Mouse (Mus musculus) Patski (cell line): ENCODE results near the gene Rabgap1l. TPM values are rescaled to one million over a fixed set of nuclear protein-coding genes. Genes with fewer than 3 reads are reported as not detected.

ENCODE experiments used
- ATAC-seq: fragments of 100-300 bp; one replicate; pipeline ENCODE4 v1.8.0; 2021
- CTCF ChIA-PET: fragments of 350-600 bp; sonication (Branson Sonifier 250); formaldehyde crosslinking; loops from one replicate; lab custom pipeline; 2022; ENCODE audit warnings: inconsistent platforms; lab: Charles Lee
- POLR2A ChIA-PET: fragments of 350-600 bp; sonication (Branson Sonifier 250); formaldehyde crosslinking; loops from one replicate; lab custom pipeline; 2022; ENCODE audit warnings: antibody characterized with exemption, inconsistent platforms; lab: Charles Lee
- DNase-seq: peaks from one replicate; pipeline ENCODE4 v3.0.0-alpha.2; 2011; ENCODE audit warnings: low read depth, low spot score
- H3K27me3 ChIP-seq: fragments of 371-371 bp; one replicate; pipeline ENCODE4 v1.5.1; 2021
- CTCF ChIP-seq: fragments of 100-300 bp; IDR thresholded peaks from one replicate; pipeline ENCODE4 v1.5.1; 2021
- in situ Hi-C: fragments of 300-500 bp; cut with MboI; formaldehyde crosslinking; loops from 3 replicates; pipeline ENCODE4 v1.11.1; 2018; ENCODE audit warnings: low pct_unique_long_range_greater_than_20kb, mixed read lengths
- polyA plus RNA-seq: library from polyadenylated mRNA; unstranded; gene quantifications from one replicate; pipeline ENCODE4 v1.2.3, GENCODE M21; 2021

Rabgap1l gene
- polyA plus RNA-seq, 1 experiment from 2014 or later, result 37.6 TPM

DNA sequence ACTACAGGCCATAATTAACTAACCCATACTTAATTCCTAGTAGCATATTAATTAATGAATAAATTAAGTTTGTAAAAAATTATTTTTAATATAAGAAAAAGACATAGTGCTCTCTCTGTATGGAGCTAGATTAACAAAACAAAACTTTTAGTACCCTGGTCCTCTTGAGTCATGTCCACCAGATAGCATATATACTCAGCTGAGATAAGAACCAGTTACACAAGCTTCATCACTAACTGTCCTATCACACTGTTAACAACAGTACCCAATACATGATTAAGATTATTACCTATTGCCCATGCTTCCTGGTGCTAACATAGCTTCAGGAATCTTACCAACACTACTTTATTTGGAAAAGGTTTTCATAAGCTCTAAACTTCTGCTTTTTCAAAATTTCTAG is 82.5 kb downstream of the Rabgap1l start:
- TF ChIP-seq CTCF, result no peak
- DNase-seq, result no peak
- in situ Hi-C loops, result no loop called here
- ChIA-PET POLR2A (no interaction called here), CTCF (interaction anchor here (1.0 to 1.1 kb wide), 2 partner anchors 145 to 149 kb away, joined by 3 to 4 read pairs; no protein-coding TSS in a partner anchor)
- no peaks in the 10 kb centered on the region for H3K27me3 ChIP-seq
- no peak for ATAC-seq

DNA sequence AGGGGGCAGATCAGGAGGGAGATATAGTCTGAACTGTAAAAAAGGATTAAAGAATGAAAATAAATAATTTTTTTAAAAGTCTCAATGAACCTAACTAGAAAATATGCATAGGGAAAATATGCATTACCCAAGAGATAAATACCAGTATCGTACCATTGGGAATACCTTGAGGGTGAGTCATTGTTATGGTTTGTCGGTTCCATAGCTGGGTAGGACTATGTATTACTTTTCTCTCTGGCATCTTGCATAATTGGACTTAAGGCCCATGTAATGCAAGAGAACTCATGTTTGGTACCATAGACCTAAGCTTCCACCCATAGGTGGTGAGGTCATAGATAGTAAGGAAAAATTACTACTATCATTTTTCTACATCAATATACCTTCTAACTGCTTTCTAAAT is 88.4 kb downstream of the Rabgap1l start:
- TF ChIP-seq CTCF, result no peak
- ChIA-PET CTCF (no interaction called here), POLR2A (no interaction called here)
- H3K27me3 ChIP-seq, result no peaks in the 10 kb centered on the region
- ATAC-seq (peak; percentile 87), DNase-seq (peak; percentile 10)
- in situ Hi-C loops, result no loop called here

DNA sequence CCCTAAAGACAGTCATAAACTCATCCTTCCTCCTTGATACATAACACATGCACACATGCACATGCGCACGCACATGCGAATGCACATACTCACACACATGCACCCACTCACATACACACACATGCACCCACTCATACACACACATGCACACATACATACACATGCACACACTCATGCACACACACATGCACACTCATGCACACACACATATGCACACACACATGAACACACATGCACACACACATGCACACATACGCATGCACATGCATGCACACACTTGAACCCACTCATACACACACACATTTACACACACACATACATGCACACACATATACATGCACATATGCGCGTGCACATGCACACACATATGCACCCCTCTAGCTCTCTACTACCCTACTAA is 89.2 kb downstream of the Rabgap1l start:
- ChIA-PET POLR2A (no interaction called here), CTCF (no interaction called here)
- H3K27me3 ChIP-seq, result no peaks in the 10 kb centered on the region
- DNase-seq (no peak), ATAC-seq (no peak)
- in situ Hi-C loops, result no loop called here
- TF ChIP-seq CTCF, result no peak

DNA sequence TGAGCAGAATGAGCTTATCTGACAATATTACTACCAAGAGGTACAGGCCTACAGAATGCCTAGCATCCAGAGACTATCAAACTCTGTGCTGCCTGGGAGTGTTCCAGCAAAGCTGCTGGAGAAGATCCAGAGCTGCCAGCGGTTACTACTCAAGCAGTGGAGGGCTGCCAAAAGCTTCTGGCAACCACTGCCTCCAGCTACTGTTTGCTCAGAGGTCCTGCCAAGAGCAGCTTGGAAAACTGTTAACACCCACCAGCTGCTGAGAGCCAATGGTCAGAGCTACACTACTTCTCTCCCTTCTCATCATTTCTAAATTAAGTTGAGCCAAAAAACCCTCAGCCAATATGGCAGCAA is 99.9 kb downstream of the Rabgap1l start:
- ATAC-seq, result peak; percentile 93
- peak; percentile 68 for DNase-seq
- H3K27me3 ChIP-seq, result no peaks in the 10 kb centered on the region
- no peak for TF ChIP-seq CTCF
- in situ Hi-C loops, result no loop called here
- ChIA-PET CTCF (interaction anchor here (0.8 to 1.0 kb wide), 2 partner anchors 16 to 21 kb away, joined by 3 to 4 read pairs; no protein-coding TSS in a partner anchor), POLR2A (no interaction called here)

DNA sequence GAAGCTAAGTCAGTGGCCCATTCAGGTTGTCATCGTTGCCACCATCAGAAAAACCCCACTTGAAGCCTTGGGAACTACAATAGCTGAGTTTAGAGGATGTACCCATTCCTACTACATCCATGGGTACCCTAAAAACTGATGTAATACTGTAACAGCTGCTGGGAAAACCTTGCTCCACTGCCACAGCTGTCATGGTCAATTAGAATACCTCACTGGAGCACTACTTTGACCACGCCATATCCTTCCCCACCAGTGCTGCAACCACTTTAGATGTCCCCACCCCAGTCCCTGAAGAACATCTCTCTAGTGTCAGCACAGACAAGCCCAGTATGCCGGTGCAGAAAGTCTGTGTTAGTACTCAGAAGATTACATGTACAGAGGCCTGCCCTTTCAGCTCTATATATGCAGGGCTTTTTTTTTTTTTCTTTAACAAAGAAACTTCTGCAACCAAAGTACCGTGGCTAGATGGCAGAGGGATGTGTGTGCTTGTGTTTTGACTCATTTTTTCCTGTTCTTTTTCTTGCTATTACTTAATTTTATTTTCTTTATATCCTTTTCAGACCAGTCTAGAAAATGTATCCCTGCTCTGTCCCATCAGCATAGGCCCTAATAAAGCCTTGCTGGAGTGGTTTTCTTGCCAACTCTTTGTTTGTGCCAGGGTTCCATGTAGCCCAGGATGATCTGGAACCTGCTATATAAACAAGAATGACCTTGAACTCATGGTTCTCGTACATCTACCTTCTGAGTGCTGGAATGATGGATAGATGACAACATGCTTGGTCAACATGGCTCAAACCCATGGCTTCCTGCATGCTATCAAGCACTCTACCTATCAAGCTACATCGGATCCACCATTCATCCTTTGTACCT is 100.6 kb downstream of the Rabgap1l start:
- no peak for TF ChIP-seq CTCF
- ATAC-seq, result no peak
- no peaks in the 10 kb centered on the region for H3K27me3 ChIP-seq
- CTCF ChIA-PET, result interaction anchor here (0.8 to 1.2 kb wide), 3 partner anchors 15 to 25 kb away, joined by 3 to 4 read pairs (median 3); no protein-coding TSS in a partner anchor
- in situ Hi-C loops, result no loop called here
- POLR2A ChIA-PET, result no interaction called here
- no peak for DNase-seq

DNA sequence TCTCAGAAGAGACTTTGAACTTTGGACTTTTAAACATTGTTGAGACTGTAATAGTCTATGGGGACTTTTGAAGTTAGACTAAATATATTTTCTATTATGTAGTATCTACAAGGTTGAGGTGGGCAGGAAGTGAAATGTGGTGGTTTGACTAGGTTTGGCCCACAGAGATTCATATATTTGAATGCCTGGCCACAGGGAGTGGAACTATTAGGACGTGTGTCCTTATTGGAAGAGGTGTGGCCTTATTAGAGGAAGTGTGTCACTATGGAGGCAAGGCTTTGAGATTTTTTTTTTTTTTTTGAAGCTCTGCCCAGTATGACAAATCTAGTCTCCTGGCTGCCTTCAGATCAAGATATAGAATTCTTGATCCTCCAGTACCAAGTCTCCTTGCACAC is 101.8 kb downstream of the Rabgap1l start:
- TF ChIP-seq CTCF, result no peak
- POLR2A ChIA-PET, result no interaction called here
- in situ Hi-C loops, result no loop called here
- CTCF ChIA-PET, result interaction anchor here (1.2 to 1.4 kb wide), 3 partner anchors 12 to 24 kb away, joined by 3 to 4 read pairs (median 3); no protein-coding TSS in a partner anchor
- ATAC-seq, result no peak
- no peaks in the 10 kb centered on the region for H3K27me3 ChIP-seq
- no peak for DNase-seq

DNA sequence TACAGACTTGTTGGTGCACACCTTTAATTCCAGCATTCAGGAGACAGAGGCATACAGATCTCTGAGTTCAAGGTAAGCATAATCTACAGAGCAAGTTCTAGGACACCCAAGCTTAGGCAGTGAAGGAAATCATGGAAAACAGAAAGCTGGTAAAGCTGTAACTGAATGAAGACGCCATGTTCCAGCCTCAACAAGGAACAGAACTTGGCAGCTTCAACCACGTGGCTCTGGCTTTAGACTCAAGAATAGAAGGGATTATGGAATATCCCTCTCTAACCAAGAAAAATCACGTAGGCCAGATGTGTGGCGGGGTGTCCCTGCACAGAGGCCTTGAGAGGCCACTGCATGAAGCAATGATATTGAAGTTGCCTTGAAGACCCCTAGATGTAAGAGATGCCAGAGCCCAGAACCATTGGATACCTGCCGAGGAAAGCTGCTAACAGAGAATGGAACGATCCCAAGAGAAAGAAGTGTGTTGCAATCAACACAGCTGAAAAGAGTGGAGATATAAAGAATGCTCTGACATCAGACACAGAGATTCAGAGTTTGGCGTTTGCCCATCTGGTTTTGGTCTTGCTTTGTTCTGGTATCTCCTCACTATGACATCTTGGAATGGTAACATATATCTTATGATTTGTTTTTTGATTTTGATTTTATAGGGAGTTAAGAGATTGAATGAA is 102.4 kb downstream of the Rabgap1l start:
- no peaks in the 10 kb centered on the region for H3K27me3 ChIP-seq
- no peak for ATAC-seq
- ChIA-PET POLR2A (no interaction called here), CTCF (interaction anchor here (1.2 to 1.4 kb wide), 2 partner anchors 11 to 18 kb away, joined by 3 to 4 read pairs; no protein-coding TSS in a partner anchor)
- in situ Hi-C loops, result no loop called here
- TF ChIP-seq CTCF, result no peak
- no peak for DNase-seq

DNA sequence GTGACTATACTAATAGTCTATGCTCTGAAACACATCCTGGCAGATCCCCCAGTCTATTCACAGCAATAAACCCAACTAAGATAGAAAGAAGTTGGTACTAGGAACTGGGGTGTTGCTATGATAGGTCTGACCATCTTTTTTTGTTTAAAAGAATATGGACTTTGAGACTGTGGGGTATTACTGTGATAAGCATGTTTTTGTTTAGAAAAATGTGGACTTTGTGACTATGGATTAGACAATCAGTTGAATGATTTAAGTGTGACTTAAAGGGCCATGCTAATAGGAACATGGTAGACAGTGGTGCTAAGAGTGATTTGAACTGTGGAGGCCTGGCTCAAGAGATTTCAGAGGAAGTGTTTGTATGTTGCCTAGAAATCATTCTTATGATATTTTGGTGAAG is 103.5 kb downstream of the Rabgap1l start:
- in situ Hi-C loops, result no loop called here

DNA sequence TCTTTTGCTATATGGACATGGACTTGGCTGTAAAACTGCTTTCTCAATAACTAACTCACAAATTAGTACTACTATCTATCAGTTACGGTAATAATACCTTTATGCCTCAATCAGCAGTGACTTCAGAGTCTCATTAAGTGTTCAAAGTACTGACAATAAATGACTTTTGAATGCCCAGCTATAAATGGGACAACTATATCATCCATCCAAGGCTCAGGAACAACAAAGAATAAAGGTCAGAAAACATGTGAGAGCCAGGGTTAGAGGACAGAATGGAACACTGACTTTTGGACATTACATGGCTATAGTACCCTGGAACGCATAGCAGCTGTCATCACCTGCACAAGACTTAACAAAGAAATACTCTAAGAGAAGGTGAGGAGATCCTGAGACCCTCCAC is 108.8 kb downstream of the Rabgap1l start:
- no peaks in the 10 kb centered on the region for H3K27me3 ChIP-seq
- no peak for ATAC-seq
- in situ Hi-C loops, result no loop called here
- no peak for DNase-seq
- TF ChIP-seq CTCF, result no peak
- POLR2A ChIA-PET, result interaction anchor here (0.6 kb wide), 1 partner anchor 387 kb away, joined by 3 read pairs; no protein-coding TSS in a partner anchor
- CTCF ChIA-PET, result no interaction called here

More for the DNA sequence above, 103.5 kb downstream of the Rabgap1l start:
- no peak for TF ChIP-seq CTCF
- CTCF ChIA-PET, result no interaction called here
- DNase-seq (no peak), ATAC-seq (no peak)
- H3K27me3 ChIP-seq, result no peaks in the 10 kb centered on the region
- POLR2A ChIA-PET, result no interaction called here

DNA sequence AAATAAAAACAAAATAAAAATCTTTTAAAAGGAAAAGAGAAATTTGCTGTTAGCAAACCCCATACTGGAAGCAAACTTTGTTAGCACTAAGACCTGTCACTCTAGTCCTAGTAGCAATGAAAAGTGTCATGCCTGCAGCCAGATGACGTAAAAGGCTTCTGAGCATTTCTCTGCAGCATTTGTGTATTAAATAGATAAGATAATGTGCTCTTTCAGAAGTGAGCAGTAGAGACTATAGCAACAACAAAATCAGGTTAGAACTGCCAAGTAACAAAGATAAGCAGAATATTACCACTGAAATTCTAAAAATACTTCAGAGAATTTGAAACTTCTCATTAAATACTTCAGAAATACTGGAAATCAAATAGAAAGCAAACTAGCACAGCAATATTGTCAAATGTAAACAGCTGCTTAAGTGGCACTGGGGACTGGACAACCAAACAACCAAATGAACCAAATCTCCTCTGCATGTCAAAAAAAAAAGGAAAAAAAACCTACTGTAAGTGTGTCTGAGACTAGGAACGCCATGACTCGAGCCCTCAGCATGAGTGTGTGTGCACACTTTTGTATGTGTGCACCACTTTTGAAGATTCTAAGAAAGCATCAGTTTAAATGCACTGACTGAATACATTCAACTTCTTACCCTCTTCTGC is 111.5 kb downstream of the Rabgap1l start:
- ATAC-seq (no peak), DNase-seq (no peak)
- ChIA-PET POLR2A (no interaction called here), CTCF (no interaction called here)
- no peaks in the 10 kb centered on the region for H3K27me3 ChIP-seq
- no peak for TF ChIP-seq CTCF
- in situ Hi-C loops, result no loop called here
